Mouse (Mus musculus) kidney, adult 11 months (tissue): Measurements from ENCODE around the gene Thrap3.
"Not testable (repeated sequence)": the region's sequence is repeated elsewhere in the genome, so short reads cannot be mapped to it uniquely, and the experiment has no call there.

Experiments
- DNase-seq: peaks from one replicate; pipeline ENCODE4 v3.0.0; 2022

The Thrap3 gene

GRCm38 (mm10) chr4:126217771-126218170 is 15.2 kb upstream of the Thrap3 start:
- DNase-seq: no peak

- DNase-seq: no peak
Observed at GRCm38 (mm10) chr4:126207081-126207480, 4.5 kb upstream of the Thrap3 start.

GRCm38 (mm10) chr4:126205386-126205785 is 2.8 kb upstream of the Thrap3 start:
- peak; percentile 17 for DNase-seq

GRCm38 (mm10) chr4:126204661-126205230 is 2.2 kb upstream of the Thrap3 start:
- DNase-seq: no peak

GRCm38 (mm10) chr4:126204016-126204415 is 1.5 kb upstream of the Thrap3 start:
- DNase-seq: no peak

- DNase-seq: peak; percentile 14
Observed at GRCm38 (mm10) chr4:126203336-126203895, 856 bp upstream of the Thrap3 start.

- DNase-seq: peak; percentile 48
Observed at GRCm38 (mm10) chr4:126201514-126202302, 852 bp downstream of the Thrap3 start.

- DNase-seq: no peak
Observed at GRCm38 (mm10) chr4:126200656-126201055, 1.9 kb downstream of the Thrap3 start.

GRCm38 (mm10) chr4:126200036-126200435 is 2.5 kb downstream of the Thrap3 start:
- no peak for DNase-seq

- DNase-seq: no peak
Observed at GRCm38 (mm10) chr4:126199556-126199955, 3.0 kb downstream of the Thrap3 start.

GRCm38 (mm10) chr4:126197485-126197884 is 5.1 kb downstream of the Thrap3 start:
- peak; percentile 23 for DNase-seq

GRCm38 (mm10) chr4:126194916-126195315 is 7.6 kb downstream of the Thrap3 start:
- no peak for DNase-seq

- no peak for DNase-seq
Observed at GRCm38 (mm10) chr4:126194216-126194615, 8.3 kb downstream of the Thrap3 start.

- no peak for DNase-seq
Observed at GRCm38 (mm10) chr4:126190636-126191035, 11.9 kb downstream of the Thrap3 start.

- DNase-seq: no peak
Observed at GRCm38 (mm10) chr4:126187096-126187495, 15.5 kb downstream of the Thrap3 start.

GRCm38 (mm10) chr4:126183034-126183433 is 19.5 kb downstream of the Thrap3 start:
- DNase-seq: no peak

- no peak for DNase-seq
Observed at GRCm38 (mm10) chr4:126181170-126181957, 21.2 kb downstream of the Thrap3 start.

GRCm38 (mm10) chr4:126175980-126176379 is 26.6 kb downstream of the Thrap3 start:
- DNase-seq: not testable (repeated sequence)

GRCm38 (mm10) chr4:126173800-126174199 is 28.8 kb downstream of the Thrap3 start:
- no peak for DNase-seq

- DNase-seq: not testable (repeated sequence)
Observed at GRCm38 (mm10) chr4:126170737-126171136, 31.8 kb downstream of the Thrap3 start.

- DNase-seq: no peak
Observed at GRCm38 (mm10) chr4:126168851-126169250, 33.7 kb downstream of the Thrap3 start.

- peak; percentile 77 for DNase-seq
Observed at GRCm38 (mm10) chr4:126166084-126166483, 36.5 kb downstream of the Thrap3 start.

GRCm38 (mm10) chr4:126165092-126165491 is 37.5 kb downstream of the Thrap3 start:
- not testable (repeated sequence) for DNase-seq
